Mouse (Mus musculus): ENCODE measurements around the gene Plin4. TPM values are rescaled to one million over a fixed set of nuclear protein-coding genes. Genes with fewer than 3 reads are reported as not detected.

Plin4 gene
- total RNA-seq, 2 experiments from 2014 or later = 5.0 to 7.4 TPM

GRCm38 (mm10) chr17:56124377-56125275 lies 15.0 kb upstream of the Plin4 start:
- no peak overlapping the region for H3K4me3 ChIP-seq
- intact Hi-C loops (cut with DNase I) = no loop called here
- peak; percentile 56 to 65 for DNase-seq (ENCODE audit: extremely low spot score in 1 of 2, low spot score in 2 of 2)
- H3K27ac ChIP-seq = no peak overlapping the region
- TF ChIP-seq CTCF (IDR thresholded peaks at IDR 0.05) = peak; percentile 79

- no peak for DNase-seq (ENCODE audit: extremely low spot score in 1 of 2, low spot score in 2 of 2)
- intact Hi-C loops (cut with DNase I) = no loop called here
- Histone ChIP-seq H3K4me3 (no peak overlapping the region), H3K27ac (no peak overlapping the region)
- TF ChIP-seq CTCF (IDR thresholded peaks at IDR 0.05) = no peak
Measured at GRCm38 (mm10) chr17:56123681-56124340, 14.2 kb upstream of the Plin4 start.

DNA sequence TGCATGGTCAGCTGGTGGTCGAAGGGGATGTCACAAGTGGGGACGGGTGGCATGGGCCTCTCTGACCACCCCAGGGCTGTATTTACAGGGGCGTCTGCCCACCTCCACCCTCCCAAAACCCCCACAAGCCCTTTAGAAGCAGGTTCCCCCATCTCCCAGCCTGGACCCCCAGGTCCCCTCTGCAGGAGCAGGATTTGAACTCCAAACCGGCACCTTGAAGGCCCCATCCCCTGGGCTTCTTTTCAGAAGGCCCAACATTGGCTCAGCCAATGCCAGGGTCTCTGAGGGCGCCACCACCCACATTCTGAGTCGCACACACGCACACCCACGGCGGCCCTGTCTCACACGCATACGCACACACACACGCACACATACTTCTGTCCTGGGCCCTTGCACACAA lies 13.6 kb upstream of the Plin4 start:
- H3K27ac ChIP-seq = no peak overlapping the region
- TF ChIP-seq CTCF (IDR thresholded peaks at IDR 0.05) = no peak
- no peak overlapping the region for H3K4me3 ChIP-seq
- intact Hi-C loops (cut with DNase I) = no loop called here
- no peak for DNase-seq (ENCODE audit: extremely low spot score in 1 of 2, low spot score in 2 of 2)

DNA sequence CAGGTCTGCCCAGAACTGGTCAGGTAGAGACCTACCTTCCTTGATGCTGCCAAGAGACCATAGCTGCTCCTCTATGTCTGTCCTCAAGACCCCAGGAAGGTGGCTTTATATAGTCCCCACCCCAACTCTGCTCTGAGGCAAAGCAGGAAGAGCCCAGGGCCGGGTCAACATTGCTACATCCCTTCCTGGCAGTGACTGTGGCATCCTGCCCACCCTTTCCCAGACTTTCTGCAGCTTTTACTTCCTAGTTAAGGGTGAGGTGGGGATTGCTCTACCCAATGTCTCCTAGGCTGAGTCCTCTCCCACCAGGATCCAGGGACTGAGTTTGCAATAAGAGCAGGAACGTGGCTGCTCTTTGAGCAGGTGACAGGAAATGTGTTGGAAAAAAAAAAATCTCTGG lies 12.2 kb upstream of the Plin4 start, which contains the start of gene Lrg1:
TSS of gene Lrg1 (minus strand) at position 176 of the 400 bp plus-strand sequence.
- H3K4me3 ChIP-seq = no peak within 1 kb of the TSS
- intact Hi-C loops (cut with DNase I) = no loop called here
- TF ChIP-seq CTCF (IDR thresholded peaks at IDR 0.05) = no peak
- H3K27ac ChIP-seq = no peak within 1 kb of the TSS
- DNase-seq (ENCODE audit: extremely low spot score in 1 of 2, low spot score in 2 of 2) = no peak

DNA sequence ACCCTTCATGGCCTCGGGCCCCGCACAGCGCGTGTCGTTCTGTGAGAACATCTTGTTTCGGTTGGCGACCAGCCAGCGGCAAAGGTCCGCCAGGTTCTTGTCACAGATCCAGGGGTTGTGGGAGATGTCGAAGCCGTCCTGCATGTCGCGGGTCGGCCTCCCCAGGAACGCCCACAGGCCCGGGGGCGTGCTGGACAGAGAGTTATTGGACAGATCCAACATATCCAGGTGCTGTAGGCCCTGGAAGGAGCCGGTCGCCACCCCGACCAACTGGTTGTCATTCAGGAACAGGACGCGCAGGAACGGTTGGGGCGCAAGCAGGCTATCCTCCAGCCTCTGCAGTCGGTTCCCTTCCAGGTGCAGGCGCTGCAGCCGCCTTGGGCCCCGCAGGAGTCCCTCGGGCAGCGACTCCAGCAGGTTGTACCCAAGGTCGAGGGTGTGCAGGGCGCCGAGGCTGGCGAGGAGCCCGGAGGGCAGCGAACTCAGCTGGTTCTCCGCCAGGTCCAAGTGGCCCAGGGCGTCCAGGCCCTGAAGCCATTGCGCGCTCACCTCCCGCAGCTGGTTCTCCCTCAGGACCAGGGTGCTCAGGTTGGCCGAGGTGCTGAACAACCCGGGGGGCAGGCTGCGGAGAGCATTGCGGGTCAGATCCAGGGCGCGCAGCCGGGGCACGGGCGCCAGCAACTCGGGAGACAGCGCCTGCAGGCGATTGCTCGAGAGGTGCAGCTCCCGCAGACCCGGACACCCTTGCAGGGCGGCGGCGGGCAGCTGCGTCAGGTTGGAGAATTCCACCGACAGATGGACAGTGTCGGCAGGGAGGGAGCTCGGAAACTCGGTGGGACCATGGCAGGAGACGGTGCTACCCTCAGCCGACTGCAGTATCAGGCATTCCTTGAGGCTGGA lies 10.6 kb upstream of the Plin4 start:
- Histone ChIP-seq H3K4me3 (peak overlapping the region; percentile 33), H3K27ac (peak overlapping the region; percentile 50; the same call in 1 of the 2 replicates)
- TF ChIP-seq CTCF (IDR thresholded peaks at IDR 0.05) = no peak
- no peak for DNase-seq (ENCODE audit: extremely low spot score in 1 of 2, low spot score in 2 of 2)
- intact Hi-C loops (cut with DNase I) = no loop called here

- no peak for DNase-seq (ENCODE audit: extremely low spot score in 1 of 2, low spot score in 2 of 2)
- no peak overlapping the region for H3K4me3 ChIP-seq
- TF ChIP-seq CTCF (IDR thresholded peaks at IDR 0.05) = no peak
- intact Hi-C loops (cut with DNase I) = no loop called here
- H3K27ac ChIP-seq = no peak overlapping the region
Measured at GRCm38 (mm10) chr17:56119431-56119830, 9.8 kb upstream of the Plin4 start.

DNA sequence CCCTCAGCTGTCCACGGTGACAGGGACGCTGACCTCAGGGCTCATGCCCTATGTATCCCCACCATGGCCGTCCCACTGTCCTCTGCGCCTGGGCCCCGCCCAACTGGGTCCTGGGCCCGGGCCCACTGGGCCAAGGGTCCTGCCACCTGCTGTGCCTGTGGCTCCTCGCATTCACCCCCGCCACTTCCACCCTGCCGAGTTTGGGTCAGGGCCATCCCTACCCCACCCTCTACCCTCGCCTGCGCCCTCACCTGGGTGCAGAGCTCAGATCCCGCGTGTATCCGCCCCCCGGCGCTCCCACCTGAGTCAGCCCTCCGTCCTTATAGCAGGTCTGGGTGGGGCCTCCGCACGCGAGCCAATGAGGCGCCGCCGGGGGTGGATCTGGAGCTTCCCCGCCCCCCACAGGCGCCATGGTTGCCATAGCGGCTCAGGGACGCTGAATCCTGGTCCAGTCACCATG lies 7.7 kb upstream of the Plin4 start, which contains the start of gene Plin5:
TSS of gene Plin5 (minus strand) at position 346 of the 460 bp plus-strand sequence.
- no peak for TF ChIP-seq CTCF (IDR thresholded peaks at IDR 0.05)
- peak within 1 kb of the TSS; percentile 29; the same call in 1 of the 2 replicates for H3K4me3 ChIP-seq
- intact Hi-C loops (cut with DNase I) = no loop called here
- DNase-seq (ENCODE audit: extremely low spot score in 1 of 2, low spot score in 2 of 2) = peak; percentile 56 to 63
- H3K27ac ChIP-seq = no peak within 1 kb of the TSS

- TF ChIP-seq CTCF (IDR thresholded peaks at IDR 0.05) = no peak
- intact Hi-C loops (cut with DNase I) = no loop called here
- no peak for DNase-seq (ENCODE audit: extremely low spot score in 1 of 2, low spot score in 2 of 2)
- Histone ChIP-seq H3K4me3 (no peak overlapping the region), H3K27ac (no peak overlapping the region)
Measured at GRCm38 (mm10) chr17:56116193-56116592, 6.6 kb upstream of the Plin4 start.

GRCm38 (mm10) chr17:56112743-56113142 lies 3.1 kb upstream of the Plin4 start:
- H3K4me3 ChIP-seq = no peak overlapping the region
- no peak for DNase-seq (ENCODE audit: extremely low spot score in 1 of 2, low spot score in 2 of 2)
- H3K27ac ChIP-seq = no peak overlapping the region
- no peak for TF ChIP-seq CTCF (IDR thresholded peaks at IDR 0.05)
- intact Hi-C loops (cut with DNase I) = no loop called here

GRCm38 (mm10) chr17:56111864-56112263 lies 2.3 kb upstream of the Plin4 start:
- Histone ChIP-seq H3K4me3 (no peak overlapping the region), H3K27ac (no peak overlapping the region)
- intact Hi-C loops (cut with DNase I) = no loop called here
- peak; percentile 91 for TF ChIP-seq CTCF (IDR thresholded peaks at IDR 0.05)
- DNase-seq (ENCODE audit: extremely low spot score in 1 of 2, low spot score in 2 of 2) = no peak

- Histone ChIP-seq H3K27ac (peak overlapping the region; percentile 50; the same call in 1 of the 2 replicates), H3K4me3 (no peak overlapping the region)
- no peak for DNase-seq (ENCODE audit: extremely low spot score in 1 of 2, low spot score in 2 of 2)
- intact Hi-C loops (cut with DNase I) = no loop called here
- TF ChIP-seq CTCF (IDR thresholded peaks at IDR 0.05) = no peak
Measured at GRCm38 (mm10) chr17:56111021-56111420, 1.4 kb upstream of the Plin4 start.
